Mouse (Mus musculus): ENCODE data around the gene Stat5b.
"Not testable (repeated sequence)": the region's sequence is repeated elsewhere in the genome, so short reads cannot be mapped to it uniquely, and the experiment has no call there.

Gene Stat5b

DNA sequence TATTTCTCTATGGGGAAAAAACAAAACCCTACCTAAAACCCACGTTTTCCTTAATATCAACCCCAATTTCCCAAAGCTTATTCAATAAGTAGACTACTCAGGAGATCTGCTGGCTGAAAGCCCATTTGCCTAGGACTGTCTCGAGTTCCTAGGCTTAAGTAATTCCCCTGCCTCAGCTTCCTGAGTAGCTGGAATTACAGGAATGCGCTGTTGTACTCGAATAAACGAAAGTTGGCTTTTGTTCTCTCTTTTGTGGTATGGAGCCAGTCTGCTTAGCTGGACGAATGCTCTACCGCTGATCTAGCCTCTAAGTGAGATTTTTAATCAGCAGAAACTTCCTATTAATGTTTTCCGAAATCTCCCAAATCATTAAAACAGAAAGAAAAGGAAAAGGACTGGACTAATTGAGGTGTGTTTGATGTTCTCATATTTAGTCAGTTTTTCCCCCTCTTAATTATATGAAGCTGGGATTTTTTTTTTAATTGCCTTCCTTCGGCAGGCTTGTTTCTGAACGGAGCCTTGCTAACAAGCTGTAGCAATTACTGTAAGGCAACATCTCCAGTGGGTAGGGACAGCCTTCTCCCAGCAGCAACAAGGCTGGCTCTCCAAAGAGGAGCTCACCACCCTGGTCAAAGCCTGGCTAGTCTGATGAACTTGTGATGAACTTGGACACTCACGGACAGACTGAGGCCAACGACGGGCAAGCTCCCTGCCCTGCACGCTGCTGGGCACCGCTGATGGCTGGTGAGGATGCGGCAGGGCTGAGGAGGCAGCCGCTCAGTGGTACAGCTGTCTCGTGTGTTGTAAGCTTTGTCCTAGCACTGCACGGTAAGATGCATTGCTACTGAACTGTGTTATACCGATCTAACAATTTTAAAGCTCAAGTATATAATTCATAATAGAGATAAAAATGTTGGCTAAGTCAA lies 43.9 kb downstream of the Stat5b start:
- DNase-seq, result no peak

DNA sequence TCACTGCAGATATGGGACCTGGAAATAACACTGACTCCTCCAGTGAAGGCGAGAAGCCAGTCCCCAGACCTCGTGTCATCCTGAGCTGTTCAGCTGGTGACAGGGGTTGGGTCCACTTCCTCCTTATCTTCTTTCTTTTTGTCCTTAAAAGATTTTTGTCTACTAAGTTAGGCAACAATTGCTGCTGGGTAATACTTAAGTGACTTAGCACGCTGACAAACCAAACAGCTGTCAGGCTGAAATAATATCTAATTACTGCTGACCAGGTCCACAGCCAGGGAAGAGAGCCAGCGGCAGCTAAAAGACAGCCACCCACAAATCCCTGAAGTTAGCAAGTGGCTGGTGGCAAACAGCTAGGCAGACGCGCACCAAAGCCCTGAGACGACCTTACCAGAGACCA lies 45.0 kb downstream of the Stat5b start:
- peak; percentile 25 for DNase-seq

DNA sequence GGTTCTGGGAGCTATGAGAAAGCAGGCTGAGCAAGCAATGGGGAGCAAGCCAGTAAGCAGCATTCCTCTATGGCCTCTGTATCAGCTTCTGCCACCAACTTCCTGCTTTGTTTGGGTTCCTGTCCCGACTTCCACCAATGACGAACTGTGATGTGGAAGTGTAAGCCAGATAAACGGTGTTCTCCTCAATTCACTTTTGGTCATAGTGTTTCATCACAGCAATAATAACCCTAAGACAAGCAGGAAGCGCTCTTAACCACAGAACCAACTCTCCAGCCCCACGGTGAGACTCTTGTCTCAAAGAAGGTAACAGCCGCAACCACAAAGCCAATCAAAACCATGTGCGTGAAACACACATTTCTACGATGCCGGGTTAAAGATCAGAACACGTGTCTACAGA lies 46.1 kb downstream of the Stat5b start:
- DNase-seq, result no peak

DNA sequence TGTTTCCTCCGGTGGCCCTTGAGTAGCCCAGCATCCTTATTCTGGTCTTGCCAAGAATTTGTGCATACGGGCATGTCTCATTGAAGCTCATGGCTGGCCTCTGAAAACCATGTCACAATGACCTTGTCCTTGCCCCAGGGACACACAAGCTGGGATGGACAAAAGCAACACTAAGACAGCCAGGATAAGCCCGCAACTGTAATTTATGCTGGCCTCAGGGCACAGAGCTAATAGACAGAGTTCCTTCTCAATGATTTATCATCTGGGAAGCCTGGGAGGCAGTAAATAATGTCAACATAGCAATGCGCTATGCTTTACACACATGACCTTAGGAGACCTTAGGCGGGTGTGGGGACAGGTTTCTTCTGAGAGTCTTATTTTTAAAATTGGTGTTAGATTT lies 51.1 kb downstream of the Stat5b start:
- no peak for DNase-seq

DNA sequence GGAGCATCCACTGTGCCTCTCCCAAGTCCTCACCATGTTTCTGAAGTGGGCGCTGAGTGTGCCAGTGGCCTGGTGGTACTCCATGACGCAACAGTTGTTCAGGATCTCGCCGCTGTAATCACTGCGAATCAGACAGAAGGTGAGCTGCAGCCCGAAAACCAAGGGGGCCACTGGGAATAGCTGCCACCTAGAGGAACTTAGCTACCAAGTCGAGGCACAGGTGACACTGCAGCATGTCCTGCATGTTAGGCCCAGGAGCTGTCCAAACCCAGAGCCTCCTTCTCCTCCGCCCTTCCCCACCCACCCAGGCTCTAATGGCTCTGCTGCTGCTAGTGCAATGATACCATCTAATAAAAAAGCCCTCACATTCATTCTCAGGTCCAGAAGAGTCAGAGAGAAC lies 53.9 kb downstream of the Stat5b start:
- no peak for DNase-seq

DNA sequence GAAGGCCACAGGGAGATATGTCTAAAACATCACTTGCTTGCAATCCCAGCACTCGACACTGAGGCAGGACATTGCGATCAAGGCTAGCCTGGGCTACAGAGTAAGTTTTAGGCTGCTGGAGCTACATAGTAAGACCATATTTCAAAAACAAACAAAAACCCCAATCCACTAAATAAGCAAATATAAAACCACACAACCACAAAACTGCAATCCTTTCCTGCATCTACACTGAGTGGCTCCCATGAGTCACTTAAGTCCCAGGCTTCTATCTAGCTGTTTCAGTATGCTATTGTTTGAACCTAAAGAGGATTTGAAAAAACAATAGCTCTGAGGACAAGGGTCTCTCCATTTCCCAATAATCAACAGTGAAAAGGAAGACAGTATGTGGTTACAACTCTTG lies 55.1 kb downstream of the Stat5b start:
- no peak for DNase-seq

DNA sequence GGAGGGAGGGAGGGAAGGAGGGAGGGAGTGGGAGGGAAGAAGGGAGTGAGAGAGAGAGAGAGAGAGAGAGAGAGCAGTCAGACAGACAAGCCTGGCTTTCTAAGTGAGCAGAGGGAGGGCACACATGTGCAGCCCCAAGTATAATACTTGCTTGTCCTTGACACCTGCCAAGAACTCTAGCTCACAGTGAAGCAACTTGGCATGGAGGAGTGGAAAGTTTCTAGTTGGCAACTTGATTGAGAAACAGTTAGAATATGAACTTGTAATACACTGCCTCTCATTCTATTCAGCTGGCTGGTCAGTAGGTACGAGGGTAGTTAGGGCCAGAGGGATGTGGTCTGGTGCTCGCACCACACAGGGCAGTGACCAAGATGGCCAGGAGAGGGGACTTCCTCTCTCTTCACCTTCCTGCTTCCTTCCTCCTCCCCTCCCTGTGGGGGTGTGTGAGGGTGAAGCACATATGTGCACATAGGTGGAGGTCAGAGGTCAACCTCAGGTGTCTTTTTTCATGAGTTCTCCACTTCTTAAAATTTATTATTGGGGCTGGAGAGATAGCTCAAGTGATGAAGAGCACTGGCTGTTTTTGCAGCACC lies 59.0 kb downstream of the Stat5b start:
- DNase-seq, result peak; percentile 36

DNA sequence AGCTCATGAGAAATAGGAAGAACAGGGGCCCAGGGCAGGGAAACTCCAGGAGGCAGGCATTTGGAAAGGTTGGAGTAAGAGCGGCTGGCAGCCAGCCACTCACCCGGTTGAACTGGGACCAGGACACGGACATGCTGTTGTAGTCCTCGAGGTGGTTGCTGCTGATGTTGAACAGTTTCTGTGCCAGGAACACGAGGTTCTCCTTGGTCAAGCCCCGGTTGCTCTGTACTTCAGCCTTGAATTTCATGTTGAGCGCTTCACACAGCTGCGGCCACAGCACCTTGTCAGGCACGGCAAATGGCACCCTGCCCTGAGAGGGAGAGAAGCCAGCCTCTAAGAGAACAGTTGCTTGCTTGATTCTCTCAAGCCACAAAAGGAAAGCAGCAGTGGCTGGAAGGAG lies 59.9 kb downstream of the Stat5b start:
- DNase-seq, result not testable (repeated sequence)

DNA sequence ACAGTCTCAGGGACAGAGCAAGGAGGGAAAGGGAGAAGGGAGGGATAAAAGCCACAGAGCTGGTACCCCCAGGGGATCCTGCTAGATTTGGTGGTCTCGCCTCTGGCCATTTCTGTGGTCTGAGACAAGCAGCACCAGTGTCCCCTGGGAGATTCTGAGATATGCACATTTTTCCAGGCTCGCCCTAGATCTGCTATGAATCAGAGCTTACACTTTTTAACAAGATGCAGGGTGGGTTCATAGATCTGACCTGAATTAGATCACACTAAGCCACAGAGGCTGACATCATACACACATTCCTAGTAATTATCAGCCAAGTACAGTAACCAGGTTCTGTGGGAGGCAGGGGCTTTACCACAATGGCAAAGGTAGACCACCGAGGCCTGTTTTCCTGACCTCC lies 60.8 kb downstream of the Stat5b start:
- no peak for DNase-seq

DNA sequence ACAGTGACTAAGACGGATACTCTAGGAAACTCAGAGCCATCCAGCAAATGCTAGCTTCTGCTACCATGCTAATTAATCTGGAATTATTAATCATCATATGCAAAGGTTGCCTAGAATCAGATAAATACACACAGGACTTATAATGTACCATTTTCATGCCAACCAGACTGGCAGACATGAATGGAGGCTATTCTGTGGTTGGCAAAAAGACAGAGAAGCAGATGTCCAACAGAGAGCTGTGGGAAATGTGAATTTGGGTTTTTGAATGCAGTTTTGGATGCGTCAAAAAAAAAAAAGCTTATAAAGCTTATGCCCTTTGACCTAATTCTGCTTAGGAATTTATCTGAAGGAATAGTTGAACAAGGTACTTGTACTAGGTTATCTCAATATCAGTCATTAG lies 64.8 kb downstream of the Stat5b start:
- DNase-seq, result no peak

DNA sequence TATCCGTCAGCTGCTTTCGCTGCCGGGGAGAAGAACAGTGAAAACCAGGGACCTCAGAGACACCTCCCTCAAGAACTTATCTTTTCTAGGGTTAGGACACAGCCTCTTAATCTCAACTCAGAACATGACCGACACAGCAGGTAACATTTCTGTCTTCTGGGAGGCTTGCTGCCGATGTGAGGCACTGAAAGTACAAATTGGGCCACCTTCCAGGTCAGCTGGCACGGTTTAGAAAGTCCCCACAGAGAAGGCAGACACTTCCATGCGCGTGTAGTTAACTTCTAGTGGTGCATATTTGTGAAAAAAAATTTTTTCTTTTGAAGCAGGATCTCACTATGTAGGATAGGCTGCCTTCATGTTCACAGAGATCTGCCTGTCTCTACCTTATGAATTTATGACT lies 66.2 kb downstream of the Stat5b start:
- DNase-seq, result no peak

DNA sequence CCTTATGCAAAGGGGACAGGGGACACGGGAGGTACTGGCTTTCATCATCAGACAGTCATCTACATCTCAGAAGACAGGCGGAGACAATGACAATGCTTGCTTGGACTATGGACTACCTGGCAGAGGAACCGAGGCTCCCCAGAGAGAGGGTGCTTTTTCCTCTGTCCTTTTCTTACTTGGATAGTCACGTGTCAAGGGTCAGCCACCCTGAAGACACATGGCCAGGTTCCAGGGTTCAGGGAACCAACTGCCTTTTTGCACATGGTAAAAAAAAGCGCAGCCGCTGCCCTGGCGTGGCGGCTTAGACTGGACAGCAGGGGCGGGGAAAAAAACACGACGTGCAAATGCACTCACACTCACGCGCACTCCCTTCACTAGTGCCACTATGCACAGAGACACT lies 68.0 kb downstream of the Stat5b start:
- no peak for DNase-seq

DNA sequence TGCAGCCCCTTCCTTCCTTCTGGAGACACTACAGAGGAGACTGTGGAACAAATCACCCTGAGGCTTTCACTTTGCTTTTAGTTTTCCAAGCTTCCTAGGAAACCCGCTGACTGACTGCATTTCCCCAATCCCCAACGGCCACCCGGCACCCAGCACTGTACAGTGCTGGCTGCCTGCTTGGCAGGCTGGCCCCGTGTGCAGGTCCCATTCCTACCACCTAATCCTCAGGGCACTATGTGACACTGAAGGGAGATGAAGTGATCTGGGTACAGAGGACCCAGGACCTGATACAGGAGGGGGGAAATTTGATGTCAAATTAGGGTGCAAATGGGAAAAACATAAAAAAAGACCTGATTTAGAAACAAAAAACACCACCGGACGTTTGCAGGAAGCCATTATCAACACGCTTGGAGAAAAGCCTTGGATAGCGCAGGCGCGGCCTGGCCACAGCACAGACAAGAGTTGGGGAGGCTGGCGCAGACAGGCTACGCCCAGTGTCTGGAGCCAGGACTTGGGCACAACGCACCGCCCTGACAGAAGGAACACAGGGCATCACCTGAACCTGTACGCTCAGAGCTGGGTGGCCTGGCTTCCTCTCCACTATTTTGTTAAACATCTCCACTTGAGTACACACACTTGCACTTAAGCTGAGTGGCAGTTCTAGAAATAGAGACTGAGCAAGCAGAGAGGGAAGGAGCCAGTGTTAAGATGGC lies 68.6 kb downstream of the Stat5b start:
- DNase-seq, result peak; percentile 35

DNA sequence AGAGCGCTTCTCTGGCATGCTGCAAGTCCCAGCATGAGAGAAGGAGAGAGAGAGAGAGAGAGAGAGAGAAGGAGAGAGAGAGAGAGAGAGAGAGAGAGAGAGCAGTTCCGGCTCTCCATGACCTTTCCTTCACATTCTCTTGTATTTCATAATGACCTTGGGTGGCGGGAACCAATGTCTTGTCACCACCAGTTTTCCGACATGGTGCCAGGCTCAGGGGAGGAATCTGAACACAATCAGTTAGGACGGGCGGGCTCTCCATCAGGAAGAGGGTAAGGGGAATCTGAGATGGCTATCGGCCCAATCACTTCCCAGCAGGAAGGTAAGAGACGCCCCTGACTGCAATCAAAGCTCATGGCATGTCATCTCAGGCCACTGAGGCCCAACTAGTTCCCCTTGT lies 70.3 kb downstream of the Stat5b start:
- DNase-seq, result no peak

DNA sequence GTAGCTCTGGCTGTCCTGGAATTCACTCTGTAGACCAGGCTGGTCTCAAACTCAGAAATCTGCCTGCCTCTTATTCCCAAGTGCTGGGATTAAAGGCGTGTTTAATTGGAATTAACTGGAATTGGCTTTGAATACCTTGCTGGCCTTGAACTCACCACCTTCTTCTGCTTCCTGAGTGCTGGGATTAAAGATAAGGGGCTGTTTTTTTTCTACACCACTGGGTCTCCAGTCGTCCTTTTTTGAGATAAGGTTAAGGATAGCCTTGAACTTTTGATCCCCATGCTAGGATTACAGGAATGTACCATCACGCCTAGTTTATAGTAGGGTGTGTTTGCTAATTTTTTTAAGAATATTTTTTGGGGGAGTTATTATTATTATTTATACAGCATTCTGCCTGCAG lies 72.5 kb downstream of the Stat5b start:
- no peak for DNase-seq

DNA sequence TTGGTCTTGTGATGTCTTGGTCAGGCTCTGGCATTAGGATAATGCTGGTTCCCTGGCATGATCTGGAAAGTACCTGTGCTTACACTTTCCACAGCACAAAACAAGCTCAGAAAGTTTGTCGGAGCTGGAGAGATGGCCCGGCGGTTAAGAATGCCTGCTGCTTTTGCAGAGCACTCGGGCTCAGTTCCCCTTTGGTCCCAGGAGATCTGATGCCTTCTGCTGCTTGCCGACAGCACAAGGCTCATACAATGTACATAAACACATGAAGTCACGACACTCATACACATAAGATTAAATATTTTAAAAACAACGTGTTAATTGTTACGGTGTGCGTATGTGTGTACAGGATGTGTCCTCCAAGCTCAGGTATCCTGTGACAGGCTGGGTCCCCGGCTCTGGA lies 74.6 kb downstream of the Stat5b start:
- DNase-seq, result no peak

DNA sequence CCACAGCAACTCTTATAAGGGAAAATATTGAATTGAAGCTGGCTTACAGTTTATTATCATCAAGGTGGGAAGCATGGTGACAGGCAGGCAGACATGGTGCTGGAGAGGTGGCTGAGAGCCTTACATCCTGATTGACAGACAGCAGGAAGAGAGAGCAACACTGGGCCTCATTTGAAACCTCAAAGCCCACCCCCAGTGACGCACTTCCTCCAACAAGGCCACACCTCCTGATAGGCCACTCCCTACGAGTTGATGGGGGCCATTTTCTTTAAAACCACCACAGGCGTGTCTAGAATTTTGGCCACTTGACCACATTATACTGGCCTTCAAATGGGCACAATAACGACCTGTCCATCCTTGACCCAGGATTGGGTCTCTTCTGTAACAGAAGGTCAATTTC lies 76.3 kb downstream of the Stat5b start:
- DNase-seq, result no peak

DNA sequence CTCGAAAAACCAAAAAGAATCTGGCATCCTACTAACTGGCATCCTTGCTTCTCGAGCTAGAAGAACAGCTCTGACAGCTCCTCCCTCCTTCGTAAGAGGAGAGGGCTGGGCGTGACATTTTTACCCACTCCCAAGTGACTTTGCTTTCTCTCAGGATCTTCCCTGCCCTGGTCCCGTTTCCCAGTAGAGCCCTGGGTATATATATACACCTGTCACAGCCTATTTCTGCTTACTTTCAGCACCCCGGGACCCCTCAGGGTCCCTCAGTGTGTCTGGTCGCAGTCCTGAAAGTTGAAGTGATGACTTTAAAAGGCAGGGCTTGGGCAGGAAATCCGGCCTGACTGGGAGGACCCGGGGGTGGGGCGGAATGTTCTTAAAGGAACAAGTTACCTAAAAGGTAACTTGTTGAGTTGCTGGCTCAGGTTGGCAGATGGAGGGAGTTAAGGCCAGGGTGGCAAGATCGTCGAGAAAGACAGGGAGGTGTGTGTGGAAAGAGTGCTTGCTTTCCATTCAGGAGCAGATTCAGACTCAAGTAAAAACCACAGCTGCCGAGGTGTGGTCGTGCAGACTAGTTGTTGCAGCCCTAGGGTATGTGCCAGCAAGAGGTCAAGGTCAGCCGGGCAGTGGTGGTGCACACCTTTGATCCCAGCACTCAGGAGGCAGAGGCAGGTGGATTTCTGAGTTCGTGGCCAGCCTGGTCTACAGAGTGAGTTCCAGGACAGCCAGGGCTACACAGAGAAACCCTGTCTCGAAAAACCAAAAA lies 79.7 kb downstream of the Stat5b start, which contains the start of gene Ghdc:
Ghdc (minus strand) TSS at position 312 of the 763 bp plus-strand sequence.
- peak; percentile 92 for DNase-seq

DNA sequence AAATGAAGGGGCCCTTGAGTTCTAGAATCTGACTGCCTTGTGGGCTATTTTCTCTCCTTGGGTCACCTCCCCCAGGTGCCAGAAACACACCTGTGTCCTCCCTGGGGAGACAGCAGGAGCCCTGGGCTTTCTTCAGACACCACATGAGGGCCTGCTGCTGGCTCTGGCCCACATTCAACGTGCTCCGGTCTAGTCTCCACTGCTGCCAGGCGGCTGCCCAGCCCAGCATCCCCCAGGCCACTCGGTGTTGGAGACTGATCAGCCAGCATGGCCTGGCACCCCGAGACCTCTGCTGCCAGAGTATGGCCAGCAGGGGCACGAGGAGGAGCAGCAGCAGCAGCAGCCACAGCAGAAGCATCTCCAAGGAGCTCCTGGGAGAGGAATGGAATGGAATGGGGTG lies 80.5 kb downstream of the Stat5b start:
- no peak for DNase-seq

DNA sequence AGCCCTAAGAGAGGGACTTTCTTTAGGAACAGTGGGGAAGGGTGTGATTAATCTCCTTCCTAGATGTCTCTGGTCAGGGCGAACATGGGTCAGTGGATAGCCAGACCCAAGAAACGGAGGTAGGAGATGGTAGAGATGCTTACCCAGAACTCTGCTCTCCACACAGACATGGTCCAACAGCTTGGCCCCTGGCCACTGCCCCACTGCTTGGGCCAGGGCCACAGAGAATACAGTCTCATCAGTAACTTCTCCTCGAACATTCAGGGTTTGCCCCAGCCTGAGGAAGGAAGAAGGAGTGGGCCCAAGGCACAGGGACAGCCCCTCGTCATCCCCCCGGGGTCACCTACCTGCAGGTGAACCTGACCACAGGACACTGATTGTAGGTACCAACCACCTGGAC lies 82.7 kb downstream of the Stat5b start:
- DNase-seq, result no peak

DNA sequence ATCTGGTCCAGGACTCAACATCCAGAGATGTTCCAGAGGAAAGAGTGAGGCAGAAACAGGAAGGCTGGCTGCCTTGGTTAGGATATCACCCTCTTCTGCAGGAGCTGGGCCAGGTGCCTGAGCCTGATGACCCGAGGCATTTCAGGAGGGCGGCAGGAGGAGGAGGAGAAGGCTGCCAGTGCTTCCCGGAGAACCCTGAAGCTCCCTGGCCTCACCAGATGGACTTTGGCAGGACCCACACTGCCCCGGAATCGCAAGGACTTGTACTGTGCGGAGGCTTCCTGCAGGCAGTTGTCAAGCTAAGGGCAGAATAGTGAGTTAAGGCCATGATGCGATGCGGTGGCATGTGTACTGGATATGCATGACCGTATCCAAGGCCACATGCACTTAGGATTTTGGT lies 83.8 kb downstream of the Stat5b start:
- no peak for DNase-seq

DNA sequence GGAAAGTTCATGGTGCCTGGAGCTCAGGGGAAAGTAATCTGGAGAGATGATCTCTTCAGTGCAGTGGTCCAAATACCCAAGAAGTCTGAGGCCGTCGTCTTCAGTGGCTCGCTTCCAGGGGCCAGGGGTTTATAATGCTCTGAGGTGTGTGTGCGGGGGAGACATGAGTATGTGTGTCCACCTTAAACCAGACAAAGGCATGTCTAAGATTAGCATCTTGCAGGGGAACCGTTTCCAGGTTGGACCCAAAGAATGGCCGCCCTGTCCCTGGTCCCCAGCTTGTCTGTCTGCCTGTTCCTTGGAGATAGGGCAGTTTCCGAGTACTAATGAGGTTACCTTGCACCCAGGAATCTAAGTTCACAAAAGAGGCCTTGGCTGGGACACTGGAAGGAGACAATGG lies 87.7 kb downstream of the Stat5b start, which contains the start of gene Hcrt:
Hcrt (minus strand) TSS at position 101 of the 400 bp plus-strand sequence.
- DNase-seq, result no peak

DNA sequence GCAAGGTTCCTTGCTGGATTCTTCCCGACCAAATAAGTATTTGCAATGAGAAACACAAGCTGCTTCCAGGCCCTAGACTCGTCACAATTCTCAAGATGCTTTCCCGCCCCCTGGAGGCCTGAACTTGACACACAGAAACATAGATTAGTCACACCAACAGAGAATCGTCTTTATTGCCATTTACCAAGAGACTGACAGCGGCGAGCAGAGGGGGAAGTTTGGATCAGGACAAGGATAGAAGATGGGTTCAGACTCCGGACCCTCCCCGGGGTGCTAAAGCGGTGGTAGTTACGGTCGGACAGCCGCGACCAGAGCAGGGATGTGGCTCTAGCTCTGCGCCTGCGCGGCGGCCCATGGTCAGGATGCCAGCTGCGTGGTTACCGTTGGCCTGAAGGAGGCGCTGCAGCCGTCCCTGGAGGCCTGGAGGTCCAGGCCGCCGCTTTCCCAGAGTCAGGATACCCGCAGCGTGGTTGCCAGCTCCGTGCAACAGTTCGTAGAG lies 88.9 kb downstream of the Stat5b start:
- peak; percentile 93 for DNase-seq
